Mouse (Mus musculus): ENCODE measurements around the gene Tigit.

The Tigit gene

GRCm38 (mm10) chr16:43617346-43617745 lies 46.6 kb downstream of the Tigit start:
- no peak for DNase-seq

GRCm38 (mm10) chr16:43616348-43616747 lies 47.6 kb downstream of the Tigit start:
- no peak for DNase-seq

GRCm38 (mm10) chr16:43610375-43610774 lies 53.6 kb downstream of the Tigit start:
- DNase-seq, result no peak

- no peak for DNase-seq
Observed at GRCm38 (mm10) chr16:43608066-43608465, 55.9 kb downstream of the Tigit start.

GRCm38 (mm10) chr16:43607086-43607485 lies 56.9 kb downstream of the Tigit start:
- no peak for DNase-seq

- DNase-seq, result no peak
Observed at GRCm38 (mm10) chr16:43604399-43605013, 59.4 kb downstream of the Tigit start.

GRCm38 (mm10) chr16:43603591-43604141 lies 60.3 kb downstream of the Tigit start:
- no peak for DNase-seq

GRCm38 (mm10) chr16:43602573-43602972 lies 61.4 kb downstream of the Tigit start:
- DNase-seq, result no peak

- no peak for DNase-seq
Observed at GRCm38 (mm10) chr16:43599707-43600106, 64.2 kb downstream of the Tigit start.
